Mouse (Mus musculus): ENCODE results near the gene Ube2b. TPM values are rescaled to one million over a fixed set of nuclear protein-coding genes. Genes with fewer than 3 reads are reported as not detected.

Ube2b gene
- polyA plus RNA-seq, 1 experiment from 2014 or later = 137 TPM

DNA sequence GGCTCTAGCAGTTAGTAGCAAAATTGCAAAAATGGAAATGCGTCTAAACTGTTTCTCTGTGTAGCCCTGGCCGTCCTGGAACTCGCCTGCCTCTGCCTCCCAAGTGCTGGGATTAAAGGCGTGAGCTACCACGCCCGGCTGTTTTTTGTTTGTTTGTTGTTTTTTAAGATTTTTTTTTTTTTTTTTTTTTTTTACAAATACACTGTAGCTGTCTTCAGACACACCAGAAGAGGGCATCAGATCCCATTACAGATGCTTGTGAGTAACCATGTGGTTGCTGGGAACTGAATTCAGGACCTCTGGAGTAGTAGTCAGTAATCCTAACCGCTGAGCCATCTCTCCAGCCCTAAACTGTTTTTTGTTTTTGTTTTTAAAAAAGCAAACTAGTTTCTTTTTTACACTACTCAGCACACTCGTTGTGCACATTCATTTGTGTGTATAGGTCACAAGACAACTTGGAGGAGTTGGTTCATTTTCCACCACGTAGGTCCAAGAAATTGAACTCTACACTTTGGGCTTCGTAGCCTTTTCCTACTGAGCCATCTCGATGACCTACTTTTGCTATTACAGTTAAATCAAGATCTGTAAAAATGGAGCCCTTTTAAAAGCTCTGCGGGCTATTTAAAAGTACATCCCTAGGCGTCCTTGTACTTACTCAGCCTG lies 2.4 kb upstream of the Ube2b start:
- Histone ChIP-seq H3K36me3 (ENCODE audit: inconsistent target) (peaks cover 1% of the 10 kb centered on the region; the same call in 1 of the 2 replicates), H3K79me2 (ENCODE audit: inconsistent target) (peaks cover 23% of the 10 kb centered on the region), H3K27ac (peak overlapping the region; percentile 85), H3K4me3 (ENCODE audit: inconsistent target) (peak overlapping the region; percentile 81)
- WGBS (ENCODE audit: missing documents) = 69% methylated on average over 10 of the region's 13 CpGs

DNA sequence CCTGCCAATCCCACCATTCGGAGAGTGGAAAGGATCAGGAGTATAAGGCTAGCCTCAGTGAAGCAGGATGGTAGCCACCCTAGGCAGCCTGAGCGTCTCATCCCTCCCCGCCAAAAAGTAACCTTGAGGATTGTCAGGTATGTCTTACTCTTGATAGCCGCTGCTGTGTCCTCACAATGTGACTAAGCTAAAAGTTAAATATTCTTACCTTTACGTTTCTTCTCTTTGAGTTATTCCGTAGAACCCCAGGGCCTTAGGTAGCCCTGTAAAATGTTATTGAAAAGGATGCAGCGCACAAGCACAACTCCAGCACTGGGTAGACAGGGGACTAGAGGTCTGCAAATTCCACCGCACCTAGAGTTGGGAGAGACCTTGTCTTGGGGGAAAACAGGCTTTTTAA lies 1.3 kb upstream of the Ube2b start:
- peaks cover 34% of the 10 kb centered on the region for H3K79me2 ChIP-seq (ENCODE audit: inconsistent target)
- no peak overlapping the region for H3K27ac ChIP-seq
- WGBS (ENCODE audit: missing documents) = 98% methylated on average over 8 of the region's 8 CpGs
- H3K36me3 ChIP-seq (ENCODE audit: inconsistent target) = peaks cover 12% of the 10 kb centered on the region
- H3K4me3 ChIP-seq (ENCODE audit: inconsistent target) = no peak overlapping the region

GRCm38 (mm10) chr11:52001341-52001740 lies 779 bp upstream of the Ube2b start:
- H3K4me3 ChIP-seq (ENCODE audit: inconsistent target) = no peak overlapping the region
- peak overlapping the region; percentile 89; the same call in 1 of the 2 replicates for H3K27ac ChIP-seq
- peaks cover 39% of the 10 kb centered on the region for H3K79me2 ChIP-seq (ENCODE audit: inconsistent target)
- H3K36me3 ChIP-seq (ENCODE audit: inconsistent target) = peaks cover 17% of the 10 kb centered on the region
- 69% methylated on average over 10 of the region's 10 CpGs for WGBS (ENCODE audit: missing documents)

GRCm38 (mm10) chr11:51999611-52000289 lies 812 bp downstream of the Ube2b start:
- peaks cover 55% of the 10 kb centered on the region for H3K79me2 ChIP-seq (ENCODE audit: inconsistent target)
- WGBS (ENCODE audit: missing documents) = under 1% methylated on average over 27 of the region's 29 CpGs
- H3K36me3 ChIP-seq (ENCODE audit: inconsistent target) = peaks cover 33% of the 10 kb centered on the region
- peak overlapping the region; percentile 97 for H3K4me3 ChIP-seq (ENCODE audit: inconsistent target)
- H3K27ac ChIP-seq = peak overlapping the region; percentile 89

DNA sequence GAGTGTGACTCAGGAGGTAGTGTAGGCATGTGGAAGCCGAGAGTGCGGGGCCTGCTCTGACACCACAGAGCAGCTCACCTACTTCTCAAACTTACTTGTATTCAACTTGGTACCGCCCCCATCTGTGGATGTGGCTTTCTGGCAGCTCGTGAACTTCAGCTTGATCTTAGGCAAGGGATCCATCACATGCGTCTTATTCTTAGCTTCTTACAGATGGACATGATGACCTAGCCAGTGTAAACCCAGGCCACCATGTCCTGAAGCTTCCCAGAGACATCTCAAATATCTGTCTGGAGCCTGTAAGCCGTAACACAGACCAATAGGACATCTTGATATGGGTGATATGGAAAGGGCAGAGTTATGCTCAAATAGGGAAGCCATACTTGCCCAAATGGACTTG lies 28.9 kb downstream of the Ube2b start:
- Histone ChIP-seq H3K79me2 (ENCODE audit: inconsistent target) (peaks cover 27% of the 10 kb centered on the region), H3K27ac (no peak overlapping the region), H3K4me3 (ENCODE audit: inconsistent target) (no peak overlapping the region), H3K36me3 (ENCODE audit: inconsistent target) (peaks cover 45% of the 10 kb centered on the region)
- 94% methylated on average over 6 of the region's 6 CpGs for WGBS (ENCODE audit: missing documents)

- Histone ChIP-seq H3K79me2 (ENCODE audit: inconsistent target) (peaks cover 27% of the 10 kb centered on the region), H3K4me3 (ENCODE audit: inconsistent target) (no peak overlapping the region), H3K36me3 (ENCODE audit: inconsistent target) (peaks cover 38% of the 10 kb centered on the region), H3K27ac (no peak overlapping the region)
- 96% methylated on average over 2 of the region's 2 CpGs for WGBS (ENCODE audit: missing documents)
Measured at GRCm38 (mm10) chr11:51969511-51969910, 31.1 kb downstream of the Ube2b start.

DNA sequence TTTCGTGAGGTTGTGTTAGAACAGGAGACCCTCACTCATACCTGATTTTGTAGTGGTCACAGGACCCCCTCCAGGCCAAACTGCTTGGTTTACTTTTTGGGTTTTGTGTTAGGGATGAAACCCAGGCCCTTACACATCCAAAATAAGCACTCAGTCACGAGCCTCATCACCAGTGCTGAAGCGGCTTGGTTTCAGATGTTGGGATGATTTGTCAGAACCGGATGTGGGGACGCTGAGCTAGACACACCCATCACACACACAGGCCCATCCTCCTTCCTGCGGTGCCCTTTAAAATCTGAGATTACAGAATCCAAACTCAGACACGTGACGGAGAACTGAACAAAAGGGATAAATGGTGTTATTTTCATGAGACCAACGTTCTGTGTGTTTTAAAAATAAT lies 31.7 kb downstream of the Ube2b start:
- 84% methylated on average over 6 of the region's 9 CpGs for WGBS (ENCODE audit: missing documents)
- Histone ChIP-seq H3K36me3 (ENCODE audit: inconsistent target) (peaks cover 38% of the 10 kb centered on the region), H3K79me2 (ENCODE audit: inconsistent target) (peaks cover 27% of the 10 kb centered on the region), H3K27ac (no peak overlapping the region), H3K4me3 (ENCODE audit: inconsistent target) (no peak overlapping the region)

DNA sequence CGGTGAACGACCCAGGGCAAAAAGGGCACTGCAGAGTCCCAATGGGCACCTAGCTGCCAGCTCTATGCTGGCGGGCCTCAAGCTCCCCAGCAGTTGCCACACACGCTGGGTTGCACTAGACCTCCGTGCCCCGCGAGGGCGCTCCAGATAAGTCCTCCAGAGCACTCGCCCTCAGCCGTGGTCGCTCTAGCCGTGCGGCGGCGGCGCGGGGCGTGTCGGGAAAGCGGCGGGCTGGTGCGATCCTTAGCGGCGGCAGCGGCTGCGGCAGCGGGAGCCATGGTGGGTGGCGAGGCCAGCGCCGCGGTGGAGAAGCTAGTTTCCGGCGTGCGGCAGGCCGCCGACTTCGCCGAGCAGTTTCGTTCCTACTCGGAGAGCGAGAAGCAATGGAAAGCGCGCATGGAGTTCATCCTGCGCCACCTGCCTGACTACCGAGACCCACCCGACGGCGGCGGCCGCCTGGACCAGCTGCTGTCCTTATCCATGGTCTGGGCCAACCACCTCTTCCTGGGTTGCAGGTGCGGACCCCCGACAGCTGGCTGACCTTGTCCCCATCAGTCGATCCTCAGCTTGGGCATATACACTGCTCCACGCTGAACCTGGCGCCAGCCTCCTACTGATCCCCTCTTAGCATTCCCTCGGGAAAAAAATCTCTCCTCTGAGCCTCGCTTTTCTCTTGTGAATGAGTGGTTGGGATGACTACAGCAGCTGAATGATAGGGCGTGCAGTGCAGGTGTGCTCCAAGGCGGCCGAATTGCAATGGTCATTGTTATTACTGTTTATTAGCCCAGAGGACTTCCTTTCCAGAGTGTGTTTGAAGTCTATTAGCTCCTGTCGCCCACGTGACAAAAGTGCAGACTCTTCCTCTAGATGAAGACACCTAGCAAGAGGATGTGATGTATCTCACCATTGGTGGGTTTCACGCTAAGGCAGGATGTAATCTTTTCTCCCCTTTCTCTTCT lies 32.8 kb downstream of the Ube2b start, which contains the start of gene Cdkn2aipnl:
TSS of gene Cdkn2aipnl (plus strand) at position 219 of the 959 bp plus-strand sequence.
- peak within 1 kb of the TSS; percentile 66 for H3K4me3 ChIP-seq (ENCODE audit: inconsistent target)
- peaks cover 27% of the 10 kb centered on the region for H3K36me3 ChIP-seq (ENCODE audit: inconsistent target)
- WGBS (ENCODE audit: missing documents) = under 1% methylated on average over 62 of the region's 63 CpGs
- H3K27ac ChIP-seq = peak within 1 kb of the TSS; percentile 58
- peaks cover 27% of the 10 kb centered on the region for H3K79me2 ChIP-seq (ENCODE audit: inconsistent target)

GRCm38 (mm10) chr11:51966651-51967050 lies 33.9 kb downstream of the Ube2b start:
- 96% methylated on average over 5 of the region's 5 CpGs for WGBS (ENCODE audit: missing documents)
- peaks cover 27% of the 10 kb centered on the region for H3K79me2 ChIP-seq (ENCODE audit: inconsistent target)
- peaks cover 17% of the 10 kb centered on the region for H3K36me3 ChIP-seq (ENCODE audit: inconsistent target)
- H3K27ac ChIP-seq = no peak overlapping the region
- H3K4me3 ChIP-seq (ENCODE audit: inconsistent target) = no peak overlapping the region

- H3K4me3 ChIP-seq (ENCODE audit: inconsistent target) = no peak overlapping the region
- H3K79me2 ChIP-seq (ENCODE audit: inconsistent target) = no peaks in the 10 kb centered on the region
- no peak overlapping the region for H3K27ac ChIP-seq
- H3K36me3 ChIP-seq (ENCODE audit: inconsistent target) = no peaks in the 10 kb centered on the region
- 95% methylated on average over 7 of the region's 7 CpGs for WGBS (ENCODE audit: missing documents)
Measured at GRCm38 (mm10) chr11:51962277-51962676, 38.3 kb downstream of the Ube2b start.

- no peak overlapping the region for H3K4me3 ChIP-seq (ENCODE audit: inconsistent target)
- H3K27ac ChIP-seq = no peak overlapping the region
- H3K36me3 ChIP-seq (ENCODE audit: inconsistent target) = no peaks in the 10 kb centered on the region
- 79% methylated on average over 7 of the region's 8 CpGs for WGBS (ENCODE audit: missing documents)
- no peaks in the 10 kb centered on the region for H3K79me2 ChIP-seq (ENCODE audit: inconsistent target)
Measured at GRCm38 (mm10) chr11:51961761-51962160, 38.8 kb downstream of the Ube2b start.

DNA sequence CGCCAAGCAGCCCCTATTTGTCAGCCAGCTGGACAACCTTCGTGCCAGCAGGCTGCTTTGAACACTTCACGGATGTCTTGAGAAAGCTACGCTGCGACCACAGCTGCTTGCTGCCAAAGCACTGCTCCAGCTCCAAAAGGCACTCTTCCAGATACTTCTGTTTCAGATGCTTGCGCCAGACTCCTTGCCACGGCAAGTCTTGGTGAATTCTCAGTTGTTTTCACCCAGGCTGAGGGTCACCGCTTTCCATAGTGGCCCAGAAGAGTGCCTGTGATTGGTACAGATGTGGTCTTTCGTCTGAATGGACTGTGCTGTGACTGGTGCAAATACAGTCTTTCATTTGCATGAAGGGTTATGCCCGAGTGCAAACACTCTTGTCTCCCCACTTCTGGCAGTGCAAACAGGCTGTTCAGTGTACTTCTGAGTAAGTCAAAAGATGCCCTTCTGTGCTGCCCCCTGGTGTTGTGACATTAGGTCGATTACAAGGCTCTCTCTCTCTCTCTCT lies 39.5 kb downstream of the Ube2b start:
- no peak overlapping the region for H3K27ac ChIP-seq
- H3K79me2 ChIP-seq (ENCODE audit: inconsistent target) = no peaks in the 10 kb centered on the region
- no peak overlapping the region for H3K4me3 ChIP-seq (ENCODE audit: inconsistent target)
- 72% methylated on average over 11 of the region's 11 CpGs for WGBS (ENCODE audit: missing documents)
- no peaks in the 10 kb centered on the region for H3K36me3 ChIP-seq (ENCODE audit: inconsistent target)

GRCm38 (mm10) chr11:51960061-51960460 lies 40.5 kb downstream of the Ube2b start:
- no peaks in the 10 kb centered on the region for H3K79me2 ChIP-seq (ENCODE audit: inconsistent target)
- no peak overlapping the region for H3K27ac ChIP-seq
- no peak overlapping the region for H3K4me3 ChIP-seq (ENCODE audit: inconsistent target)
- 95% methylated on average over 4 of the region's 4 CpGs for WGBS (ENCODE audit: missing documents)
- H3K36me3 ChIP-seq (ENCODE audit: inconsistent target) = no peaks in the 10 kb centered on the region

DNA sequence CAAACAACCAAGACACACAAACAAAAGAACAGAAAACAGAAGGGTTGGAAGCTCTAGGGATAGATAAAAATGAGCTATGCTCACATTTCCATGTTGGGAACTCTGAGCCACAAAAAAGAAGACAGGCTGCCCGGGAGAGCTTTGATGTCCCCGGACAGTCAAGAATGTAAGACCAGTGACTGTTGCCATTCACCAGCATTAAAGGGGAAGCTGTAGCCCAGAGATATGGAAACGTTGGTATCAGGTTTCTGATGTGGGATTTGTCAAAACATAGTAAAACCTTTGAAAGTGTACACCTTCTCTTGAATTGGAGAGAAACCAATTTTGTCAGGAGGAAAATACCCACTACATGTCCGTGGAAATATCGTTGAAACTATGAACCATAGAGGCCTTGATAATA lies 41.1 kb downstream of the Ube2b start:
- Histone ChIP-seq H3K27ac (no peak overlapping the region), H3K4me3 (ENCODE audit: inconsistent target) (no peak overlapping the region), H3K79me2 (ENCODE audit: inconsistent target) (no peaks in the 10 kb centered on the region), H3K36me3 (ENCODE audit: inconsistent target) (no peaks in the 10 kb centered on the region)
- WGBS (ENCODE audit: missing documents) = 91% methylated on average over 5 of the region's 5 CpGs

All from macrophage (primary cell).